Mouse (Mus musculus) limb, embryonic 10.5 days (tissue): ENCODE measurements at regions not wholly inside any gene's neighbourhood (a gene's known extent, or its start where the extent isn't known, plus 50 kb on each side); places are given as distances from the start of the nearest gene placed in this dataset. TPM values are rescaled to one million over a fixed set of nuclear protein-coding genes. Genes with fewer than 3 reads are reported as not detected.

ENCODE experiments used
- DNase-seq: peaks from one replicate; pipeline ENCODE4 v3.0.0-alpha.2; 2017; ENCODE audit warnings: low spot score
- H3K27ac ChIP-seq: fragments of 300-500 bp; sonication (generic); 2 replicates; pipeline ENCODE4 v1.5.1; 2016; ENCODE audit warnings: mild to moderate bottlenecking
- H3K27me3 ChIP-seq: fragments of 300-500 bp; sonication (generic); 2 replicates; pipeline ENCODE4 v1.6.1; 2016; ENCODE audit warnings: low read depth, mild to moderate bottlenecking; ENCODE audit not compliant: poor library complexity, severe bottlenecking
- H3K36me3 ChIP-seq: fragments of 300-500 bp; sonication (generic); 2 replicates; pipeline ENCODE4 v1.6.1; 2016; ENCODE audit warnings: mild to moderate bottlenecking, moderate library complexity
- H3K4me1 ChIP-seq: fragments of 300-500 bp; sonication (generic); 2 replicates; pipeline ENCODE4 v1.6.1; 2016
- H3K4me3 ChIP-seq: fragments of 300-500 bp; sonication (generic); 2 replicates; pipeline ENCODE4 v1.5.1; 2016; ENCODE audit warnings: mild to moderate bottlenecking, moderate library complexity
- H3K9me3 ChIP-seq: fragments of 300-500 bp; sonication (generic); replicated peaks from 2 replicates; pipeline ENCODE4 v1.6.1; 2016; ENCODE audit warnings: mild to moderate bottlenecking
- WGBS: fragments of 180-500 bp; shearing (Covaris S2); methylation state at CpG from one replicate; pipeline ENCODE4 v1.1.7; 2016; 5-methylcytosine and 5-hydroxymethylcytosine counted together
- microRNA-seq: library from miRNA; unstranded; fragments of <30 nt; microRNA quantifications from one replicate; pipeline ENCODE4, GENCODE M21; 2017

GRCm38 (mm10) chr14:48358487-48359159 is 87.3 kb upstream of the Tmem260 start:
- H3K36me3 ChIP-seq: no peaks in the 10 kb centered on the region
- DNase-seq: no peak
- WGBS: 52% methylated on average over 12 of the region's 12 CpGs

GRCm38 (mm10) chr14:48361820-48362219 is 84.1 kb upstream of the Tmem260 start:
- Histone ChIP-seq H3K36me3 (no peaks in the 10 kb centered on the region), H3K9me3 (no peaks in the 10 kb centered on the region), H3K4me3 (no peak overlapping the region), H3K4me1 (peaks cover 10% of the 10 kb centered on the region), H3K27me3 (no peaks in the 10 kb centered on the region), H3K27ac (no peak overlapping the region)
- DNase-seq: no peak
- WGBS: 91% methylated on average over 7 of the region's 7 CpGs

More at GRCm38 (mm10) chr14:48358487-48359159, 87.3 kb upstream of the Tmem260 start:
- Histone ChIP-seq H3K4me1 (peaks cover 21% of the 10 kb centered on the region), H3K27ac (no peak overlapping the region), H3K27me3 (no peaks in the 10 kb centered on the region), H3K4me3 (no peak overlapping the region), H3K9me3 (no peaks in the 10 kb centered on the region)

- peak; percentile 84 for DNase-seq
- Histone ChIP-seq H3K4me3 (no peak overlapping the region), H3K9me3 (no peaks in the 10 kb centered on the region), H3K27ac (no peak overlapping the region), H3K36me3 (no peaks in the 10 kb centered on the region), H3K4me1 (no peaks in the 10 kb centered on the region), H3K27me3 (no peaks in the 10 kb centered on the region)
- WGBS: 18% methylated on average over 7 of the region's 7 CpGs
Measured at GRCm38 (mm10) chr14:48367006-48367405, 78.9 kb upstream of the Tmem260 start.

DNA sequence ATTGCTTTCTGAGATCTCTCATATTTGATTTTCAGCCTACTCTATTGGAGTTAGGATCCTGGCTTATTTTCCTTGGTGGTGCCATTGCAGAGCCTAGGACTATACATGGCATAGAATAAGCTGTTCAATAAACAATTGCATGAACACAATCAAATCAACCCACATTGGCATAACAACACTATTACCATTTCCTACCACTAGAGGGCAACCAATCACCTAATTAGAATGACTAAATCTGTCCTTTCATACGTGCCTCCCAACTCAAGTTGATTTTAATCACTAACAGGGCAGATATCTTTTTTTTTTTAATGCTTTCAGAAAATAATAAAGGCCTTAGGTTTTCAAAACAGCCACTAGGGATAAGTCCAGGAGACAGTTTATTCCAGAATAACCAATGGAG is 75.6 kb upstream of the Tmem260 start:
- Histone ChIP-seq H3K9me3 (no peaks in the 10 kb centered on the region), H3K36me3 (no peaks in the 10 kb centered on the region), H3K27me3 (no peaks in the 10 kb centered on the region), H3K27ac (no peak overlapping the region), H3K4me3 (no peak overlapping the region), H3K4me1 (no peaks in the 10 kb centered on the region)
- 3% methylated on average over 1 of the region's 1 CpGs for WGBS
- no peak for DNase-seq

- no peaks in the 10 kb centered on the region for H3K4me1 ChIP-seq
- no peaks in the 10 kb centered on the region for H3K36me3 ChIP-seq
- H3K27me3 ChIP-seq: no peaks in the 10 kb centered on the region
- no peak for DNase-seq
- H3K9me3 ChIP-seq: no peaks in the 10 kb centered on the region
- H3K4me3 ChIP-seq: no peak overlapping the region
- H3K27ac ChIP-seq: no peak overlapping the region
- WGBS: 72% methylated on average over 5 of the region's 5 CpGs
Measured at GRCm38 (mm10) chr14:48371766-48372165, 74.2 kb upstream of the Tmem260 start.

GRCm38 (mm10) chr14:48376112-48376511 is 69.8 kb upstream of the Tmem260 start:
- WGBS: 58% methylated on average over 5 of the region's 5 CpGs
- no peak overlapping the region for H3K27ac ChIP-seq
- no peaks in the 10 kb centered on the region for H3K27me3 ChIP-seq
- H3K9me3 ChIP-seq: no peaks in the 10 kb centered on the region
- no peak overlapping the region for H3K4me3 ChIP-seq
- H3K4me1 ChIP-seq: no peaks in the 10 kb centered on the region
- no peak for DNase-seq
- no peaks in the 10 kb centered on the region for H3K36me3 ChIP-seq

Small RNA genes in the stretch of these regions (microRNA-seq; reads per million reads assigned to microRNA genes)
- gene Gm23881: not detected
